Mouse (Mus musculus): ENCODE results near the gene Pde10a. TPM values are rescaled to one million over a fixed set of nuclear protein-coding genes. Genes with fewer than 3 reads are reported as not detected.

Gene Pde10a
- polyA plus RNA-seq (2015; fragmentation: Nextera tagmentation; extraction: Ambion mirVana) = 3.1 and 3.3 TPM in 2 replicates

GRCm38 (mm10) chr17:8525225-8525721, at the start of gene Pde10a:
TSS of gene Pde10a (plus strand) at chr17:8525372.
- DNase-seq (ENCODE audit: low spot score) = no peak

- DNase-seq (ENCODE audit: low spot score) = no peak
These were observed 46.6 kb upstream of the Pde10a start for GRCm38 (mm10) chr17:8478554-8478953.

GRCm38 (mm10) chr17:8479493-8480128, 45.6 kb upstream of the Pde10a start:
- DNase-seq (ENCODE audit: low spot score) = no peak

GRCm38 (mm10) chr17:8481797-8482196, 43.4 kb upstream of the Pde10a start:
- DNase-seq (ENCODE audit: low spot score) = no peak

- DNase-seq (ENCODE audit: low spot score) = no peak
These were observed 42.3 kb upstream of the Pde10a start for GRCm38 (mm10) chr17:8482876-8483275.

- no peak for DNase-seq (ENCODE audit: low spot score)
These were observed 40.9 kb upstream of the Pde10a start for GRCm38 (mm10) chr17:8484246-8484645.

GRCm38 (mm10) chr17:8485146-8485545, 40.0 kb upstream of the Pde10a start:
- DNase-seq (ENCODE audit: low spot score) = no peak

- DNase-seq (ENCODE audit: low spot score) = no peak
These were observed 37.3 kb upstream of the Pde10a start for GRCm38 (mm10) chr17:8487824-8488223.

- no peak for DNase-seq (ENCODE audit: low spot score)
These were observed 34.2 kb upstream of the Pde10a start for GRCm38 (mm10) chr17:8490971-8491370.

GRCm38 (mm10) chr17:8493461-8493860, 31.7 kb upstream of the Pde10a start:
- no peak for DNase-seq (ENCODE audit: low spot score)

GRCm38 (mm10) chr17:8498151-8498550, 27.0 kb upstream of the Pde10a start:
- DNase-seq (ENCODE audit: low spot score) = no peak

GRCm38 (mm10) chr17:8498655-8499054, 26.5 kb upstream of the Pde10a start:
- no peak for DNase-seq (ENCODE audit: low spot score)

GRCm38 (mm10) chr17:8499564-8500117, 25.5 kb upstream of the Pde10a start:
- DNase-seq (ENCODE audit: low spot score) = no peak

GRCm38 (mm10) chr17:8504381-8504780, 20.8 kb upstream of the Pde10a start:
- no peak for DNase-seq (ENCODE audit: low spot score)

GRCm38 (mm10) chr17:8505669-8506426, 19.3 kb upstream of the Pde10a start:
- DNase-seq (ENCODE audit: low spot score) = peak; percentile 67

GRCm38 (mm10) chr17:8506726-8507125, 18.4 kb upstream of the Pde10a start:
- DNase-seq (ENCODE audit: low spot score) = no peak

GRCm38 (mm10) chr17:8507654-8508053, 17.5 kb upstream of the Pde10a start:
- no peak for DNase-seq (ENCODE audit: low spot score)

- peak; percentile 81 for DNase-seq (ENCODE audit: low spot score)
These were observed 16.6 kb upstream of the Pde10a start for GRCm38 (mm10) chr17:8508305-8509141.

- DNase-seq (ENCODE audit: low spot score) = no peak
These were observed 9.2 kb upstream of the Pde10a start for GRCm38 (mm10) chr17:8516006-8516405.

GRCm38 (mm10) chr17:8523986-8524385, 1.2 kb upstream of the Pde10a start:
- DNase-seq (ENCODE audit: low spot score) = no peak

GRCm38 (mm10) chr17:8524387-8525165, 596 bp upstream of the Pde10a start:
- DNase-seq (ENCODE audit: low spot score) = peak; percentile 37
